Mouse (Mus musculus): Measurements from ENCODE around the gene Rpl36al.

The Rpl36al gene

DNA sequence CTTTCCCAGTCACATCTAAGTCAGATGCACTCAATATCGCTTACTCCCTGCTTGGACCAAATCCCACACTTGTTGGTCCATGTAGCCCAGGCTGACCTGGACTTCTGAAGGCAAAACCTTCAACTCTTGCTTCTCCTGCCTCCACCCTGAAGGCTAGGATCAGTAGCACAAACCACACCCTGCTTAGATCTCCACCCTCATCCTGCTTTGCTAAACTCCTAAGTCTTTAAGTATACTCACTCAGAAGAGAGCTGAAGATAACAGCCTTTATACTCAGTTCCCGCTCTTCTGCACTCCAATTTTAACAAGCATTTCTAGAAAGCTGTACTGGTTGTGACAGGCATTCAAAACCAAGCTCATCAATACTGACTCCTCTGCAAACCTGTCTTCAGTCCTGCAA, 26.8 kb downstream of the Rpl36al start:
- no peak for DNase-seq

DNA sequence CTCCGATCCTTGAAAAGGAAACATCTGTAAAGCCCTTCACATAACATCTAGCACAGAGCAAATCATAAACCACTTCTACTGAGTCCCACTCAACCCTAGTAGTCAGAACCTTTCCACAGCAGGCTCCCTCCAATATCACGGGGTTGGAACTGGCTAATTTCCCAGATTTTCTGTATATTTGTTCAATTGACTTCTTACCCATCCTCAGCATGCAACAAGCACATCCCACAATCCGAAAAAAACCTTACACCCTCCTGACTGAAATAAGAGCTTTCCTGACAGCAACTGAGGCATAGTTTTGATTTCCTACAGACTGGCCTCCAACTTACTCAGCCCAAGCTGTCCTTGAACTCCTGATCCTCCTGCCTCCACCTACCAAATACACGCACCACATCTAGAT, 27.4 kb downstream of the Rpl36al start:
- DNase-seq = no peak

DNA sequence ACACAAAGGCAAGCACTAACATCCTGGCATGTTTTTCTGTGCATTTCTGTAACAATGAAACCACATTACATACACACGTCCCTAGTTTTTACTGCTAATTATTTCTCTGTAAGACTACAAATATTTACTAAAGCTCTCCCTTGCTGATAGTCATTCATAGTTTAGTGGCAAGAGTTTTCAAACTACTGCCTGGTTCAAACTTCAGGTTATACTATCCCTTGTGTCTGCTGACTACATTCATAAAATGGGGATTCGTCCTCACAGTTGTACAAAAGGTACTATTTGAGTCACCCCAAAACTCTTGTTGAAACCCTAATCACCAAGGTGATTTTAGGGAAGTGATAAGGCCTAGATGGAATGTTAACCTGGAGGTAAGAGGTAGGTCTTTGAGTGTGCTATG, 28.0 kb downstream of the Rpl36al start:
- DNase-seq = no peak

DNA sequence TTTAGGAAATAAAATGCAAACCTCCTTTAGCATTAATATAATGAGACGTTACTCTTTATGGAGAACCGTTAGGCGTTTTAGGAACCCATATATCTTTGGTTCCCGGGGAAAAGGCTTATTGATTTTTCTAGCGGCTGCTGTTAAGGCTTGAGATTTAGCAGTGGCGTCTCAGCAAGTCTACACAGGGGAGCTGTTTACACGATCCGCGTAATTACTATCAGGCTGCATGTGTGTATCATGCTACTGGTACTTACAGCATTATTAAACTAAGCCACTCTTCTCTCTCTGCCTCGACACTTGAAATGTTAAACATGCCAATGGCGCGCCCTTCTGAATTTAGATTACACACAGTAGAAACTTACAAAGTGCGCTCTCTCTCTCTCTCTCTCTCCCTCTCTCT, 33.8 kb downstream of the Rpl36al start:
- DNase-seq = no peak

DNA sequence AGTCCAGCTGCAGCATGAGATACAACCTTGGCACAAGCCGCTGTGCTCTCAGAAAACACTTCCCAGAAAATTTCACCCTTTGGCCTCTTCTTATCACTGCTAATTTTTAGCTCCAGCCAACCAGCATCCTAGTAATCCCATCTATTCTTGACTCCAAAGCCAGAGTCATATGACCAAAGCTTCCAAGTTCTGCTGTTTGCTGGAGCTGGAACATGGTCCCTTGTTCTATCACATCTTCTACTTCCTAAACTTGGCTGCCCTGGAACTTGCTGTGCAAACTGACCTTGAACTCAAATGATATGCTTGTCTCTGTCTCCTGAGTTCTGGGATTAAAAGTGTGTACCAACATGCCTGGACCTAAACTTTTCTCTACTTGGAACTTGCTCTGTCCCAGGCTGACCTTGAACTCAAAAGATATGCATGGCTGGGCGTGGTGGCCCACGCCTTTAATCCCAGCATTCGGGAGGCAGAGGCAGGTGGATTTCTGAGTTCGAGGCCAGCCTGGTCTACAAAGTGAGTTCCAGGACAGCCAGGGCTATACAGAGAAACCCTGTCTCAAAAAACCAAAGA, 36.6 kb downstream of the Rpl36al start:
- DNase-seq = no peak

DNA sequence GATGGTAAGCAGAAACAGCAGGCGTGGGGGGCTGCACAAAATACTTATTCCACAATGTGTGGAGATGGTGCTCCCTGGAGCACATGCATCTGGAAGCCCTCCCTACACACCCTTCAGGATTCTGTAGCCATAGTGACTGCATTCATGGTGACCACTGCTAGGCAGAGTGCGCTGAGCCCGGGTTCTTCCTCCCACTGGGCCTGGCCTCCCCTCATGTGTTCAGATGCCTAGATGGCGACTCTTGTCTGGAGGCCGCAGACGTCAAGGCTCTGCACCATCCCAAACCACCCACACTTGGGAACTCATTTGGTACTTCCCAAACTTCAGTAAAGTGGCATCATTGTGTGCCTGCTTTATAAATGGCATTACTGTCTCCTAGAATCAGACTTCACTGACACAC, 40.4 kb downstream of the Rpl36al start:
- no peak for DNase-seq

DNA sequence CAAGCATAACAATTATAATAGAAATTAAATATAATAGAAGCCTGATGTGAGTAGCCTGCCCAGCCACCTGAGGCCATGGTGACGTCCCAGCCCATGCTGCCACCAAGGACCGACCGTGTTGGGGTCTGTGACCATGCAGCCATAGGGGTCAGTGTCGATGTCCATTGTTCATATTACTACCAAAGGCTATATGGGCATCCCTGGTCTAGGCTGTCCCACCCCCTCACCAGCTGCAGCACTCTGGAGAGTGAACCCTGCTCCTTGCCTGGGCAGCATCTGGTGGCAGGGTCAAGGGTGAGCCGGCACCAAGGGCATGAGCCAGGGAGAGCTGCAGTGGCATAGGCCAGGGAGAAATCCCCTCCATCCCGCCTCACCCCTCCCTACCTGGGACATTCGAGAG, 44.0 kb downstream of the Rpl36al start:
- no peak for DNase-seq

DNA sequence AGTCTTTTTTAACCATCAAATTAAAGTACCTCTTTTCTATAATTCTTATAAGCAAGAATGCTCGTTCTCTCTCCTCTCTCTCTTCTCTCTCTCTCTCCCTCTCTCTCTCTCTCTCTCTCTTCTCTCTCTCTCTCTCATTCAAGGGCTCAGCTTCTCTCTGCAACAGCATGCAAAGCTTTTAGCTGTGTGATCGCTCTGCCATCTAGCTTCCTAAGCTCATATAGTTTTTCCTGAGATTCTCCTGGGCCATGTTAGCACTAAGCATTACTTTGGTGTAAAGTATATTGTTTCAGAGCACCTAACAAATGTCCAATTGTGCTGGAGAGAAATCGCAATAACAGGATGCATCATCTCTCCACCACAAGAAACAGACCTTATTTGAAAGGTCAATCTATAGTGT, 44.7 kb downstream of the Rpl36al start:
- DNase-seq = no peak
